Mouse (Mus musculus) ovary, postnatal 36 days (tissue): Measurements from ENCODE around the gene Atp5b.
"Not testable (repeated sequence)": the region's sequence is repeated elsewhere in the genome, so short reads cannot be mapped to it uniquely, and the experiment has no call there.

Experiments
- DNase-seq: peaks from one replicate; pipeline ENCODE4 v3.0.0; 2022; ENCODE audit warnings: low spot score, mixed read lengths

The Atp5b gene

GRCm38 (mm10) chr10:128082880-128083421 is at the start of gene Atp5b:
Atp5b (plus strand) TSS chr10:128083273.
- peak; percentile 94 for DNase-seq

- DNase-seq = peak; percentile 20
Observed at GRCm38 (mm10) chr10:128036746-128037425, 46.2 kb upstream of the Atp5b start.

GRCm38 (mm10) chr10:128037921-128038320 is 45.2 kb upstream of the Atp5b start:
- no peak for DNase-seq

GRCm38 (mm10) chr10:128039167-128039566 is 43.9 kb upstream of the Atp5b start:
- DNase-seq = no peak

GRCm38 (mm10) chr10:128039858-128040257 is 43.2 kb upstream of the Atp5b start:
- no peak for DNase-seq

- no peak for DNase-seq
Observed at GRCm38 (mm10) chr10:128040293-128040692, 42.8 kb upstream of the Atp5b start.

GRCm38 (mm10) chr10:128041636-128042035 is 41.4 kb upstream of the Atp5b start:
- DNase-seq = no peak

GRCm38 (mm10) chr10:128042466-128042865 is 40.6 kb upstream of the Atp5b start:
- no peak for DNase-seq

- no peak for DNase-seq
Observed at GRCm38 (mm10) chr10:128043041-128043835, 39.8 kb upstream of the Atp5b start.

GRCm38 (mm10) chr10:128048157-128048556 is 34.9 kb upstream of the Atp5b start:
- DNase-seq = no peak

GRCm38 (mm10) chr10:128049741-128050140 is 33.3 kb upstream of the Atp5b start:
- no peak for DNase-seq

- no peak for DNase-seq
Observed at GRCm38 (mm10) chr10:128050355-128050754, 32.7 kb upstream of the Atp5b start.

- DNase-seq = no peak
Observed at GRCm38 (mm10) chr10:128051589-128051988, 31.5 kb upstream of the Atp5b start.

- not testable (repeated sequence) for DNase-seq
Observed at GRCm38 (mm10) chr10:128052136-128052535, 30.9 kb upstream of the Atp5b start.

- no peak for DNase-seq
Observed at GRCm38 (mm10) chr10:128053001-128053400, 30.1 kb upstream of the Atp5b start.

GRCm38 (mm10) chr10:128058184-128058583 is 24.9 kb upstream of the Atp5b start:
- no peak for DNase-seq

- DNase-seq = peak; percentile 99
Observed at GRCm38 (mm10) chr10:128058601-128059151, 24.4 kb upstream of the Atp5b start, which contains the start of gene Ptges3. Ptges3 (plus strand) TSS chr10:128058954.

- peak; percentile 57 for DNase-seq
Observed at GRCm38 (mm10) chr10:128059207-128059981, 23.7 kb upstream of the Atp5b start.

- no peak for DNase-seq
Observed at GRCm38 (mm10) chr10:128061109-128061508, 22.0 kb upstream of the Atp5b start.

- no peak for DNase-seq
Observed at GRCm38 (mm10) chr10:128062221-128062989, 20.7 kb upstream of the Atp5b start.

GRCm38 (mm10) chr10:128066072-128066471 is 17.0 kb upstream of the Atp5b start:
- no peak for DNase-seq
